Mouse (Mus musculus) B cell, adult (primary cell): ENCODE data around the gene Dhx29. TPM values are rescaled to one million over a fixed set of nuclear protein-coding genes. Genes with fewer than 3 reads are reported as not detected.

Source experiments
- total RNA-seq: library from RNA; stranded (reverse); gene quantifications from 4 replicates; pipeline ENCODE4 v1.2.4, GENCODE M21; 2023; ENCODE audit not compliant: inconsistent age

Dhx29 gene
- 17.7 to 23.6 TPM (median 18.9 TPM) in 4 replicates for total RNA-seq

GRCm38 (mm10) chr13:112927287-112928001 is at the start of gene Dhx29, which contains the start of gene Mtrex:
Gene Dhx29 (plus strand): TSS chr13:112927454.
Gene Mtrex (minus strand): TSS chr13:112927398.

DNA sequence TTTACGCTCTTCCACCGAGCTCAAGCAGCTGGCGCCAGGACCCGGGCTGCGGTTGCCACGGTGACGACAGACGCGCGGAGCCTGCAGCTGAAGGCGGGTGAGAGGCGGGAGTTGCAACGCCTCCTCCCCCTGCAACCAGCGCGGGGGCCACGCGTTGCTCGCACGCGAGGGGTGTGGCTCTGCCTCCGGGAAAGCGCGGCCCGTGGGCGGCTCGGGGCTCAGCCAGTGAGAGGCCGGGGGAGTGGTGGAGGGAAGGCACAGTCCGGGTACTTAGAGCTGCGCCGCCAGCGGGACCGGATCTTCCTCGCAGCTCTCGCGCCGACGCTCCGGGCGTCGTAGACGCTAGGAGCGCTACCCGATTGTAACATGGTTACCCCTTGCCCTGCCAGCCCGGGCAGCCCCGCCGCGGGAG is 60.3 kb downstream of the Dhx29 start, which contains the start of gene Ccno:
TSS of gene Ccno (plus strand) at position 271 of the 412 bp plus-strand sequence.

GRCm38 (mm10) chr13:112993531-112994152 is 66.4 kb downstream of the Dhx29 start, which contains the start of gene Mcidas:
Gene Mcidas (plus strand): TSS chr13:112993845.

Other genes with a start within 250 kb of the Dhx29 start
- gene Plpp1, start 126.7 kb upstream of the Dhx29 start, total RNA-seq, result 0.42 to 0.69 TPM (median 0.45 TPM) in 3 of 4 replicates, not detected in the other
- 59.2 to 68.3 TPM (median 63.5 TPM) in 4 replicates for gene Mtrex, start 56 bp upstream of the Dhx29 start, total RNA-seq
- gene Ccno, start 60.3 kb downstream of the Dhx29 start, total RNA-seq, result not detected in 4 replicates
- not detected in 4 replicates for gene Mcidas, start 66.4 kb downstream of the Dhx29 start, total RNA-seq
- gene Cdc20b, start 107.7 kb downstream of the Dhx29 start, total RNA-seq, result not detected in 4 replicates
- gene Gpx8, start 119.0 kb downstream of the Dhx29 start, total RNA-seq, result not detected in 4 replicates
- gene Gzma, start 173.5 kb downstream of the Dhx29 start, total RNA-seq, result 0.80 to 1.4 TPM in 2 of 4 replicates, not detected in the others